Mouse (Mus musculus) activated CD4-positive, CD25-positive, alpha-beta regulatory T cell (primary cell): ENCODE data around the gene Gm10135. TPM values are rescaled to one million over a fixed set of nuclear protein-coding genes. Genes with fewer than 3 reads are reported as not detected.

ENCODE experiments used
- polyA plus RNA-seq, 2 experiments: library from polyadenylated mRNA; unstranded; fragments of 100-300 nt; shearing (Covaris generic); gene quantifications; one replicate each; pipeline ENCODE4 v1.2.1; 2017

Gm10135 gene
- not detected for polyA plus RNA-seq

DNA sequence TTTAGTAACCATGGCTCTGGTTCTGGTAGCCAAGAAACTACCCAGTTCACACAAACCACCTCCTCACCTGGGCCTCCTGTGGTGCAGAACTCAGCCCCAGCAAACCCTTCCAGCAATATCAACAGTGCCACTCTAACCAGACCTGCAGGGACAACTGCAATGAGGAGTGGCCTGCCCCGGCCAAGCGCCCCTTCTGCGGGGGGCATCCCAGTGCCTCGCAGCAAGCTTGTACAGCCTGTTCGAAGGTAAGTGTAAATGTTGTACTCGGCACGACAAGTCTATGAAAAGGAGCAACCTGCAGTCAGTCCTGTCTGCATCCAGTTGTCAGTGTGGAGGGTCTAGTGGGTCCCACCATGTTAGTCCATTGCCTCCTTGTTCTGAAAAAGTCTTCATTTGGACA is at the start of gene Gm10135:
Gm10135 (minus strand) TSS at position 101 of the 400 bp plus-strand sequence.

GRCm38 (mm10) chr5:73006784-73007581 is 32.5 kb upstream of the Gm10135 start, which contains the start of gene Slc10a4:
Slc10a4 (plus strand) TSS chr5:73006883.

Other genes with a start within 250 kb of the Gm10135 start
- 100 to 1,000 TPM in 1 of 2 experiments, 10 to 100 TPM in 1; 68.0 to 103 TPM for gene Txk, start 221.9 kb downstream of the Gm10135 start, polyA plus RNA-seq
- gene Tec, start 106.2 kb downstream of the Gm10135 start, polyA plus RNA-seq = 10 to 100 TPM; 10.6 to 10.8 TPM
- gene Slain2, start 60.4 kb downstream of the Gm10135 start, polyA plus RNA-seq = 10 to 100 TPM; 67.7 to 71.9 TPM
- gene Slc10a4, start 32.2 kb upstream of the Gm10135 start, polyA plus RNA-seq = not detected